Mouse (Mus musculus): ENCODE measurements around the gene Grik3. TPM values are rescaled to one million over a fixed set of nuclear protein-coding genes. Genes with fewer than 3 reads are reported as not detected.

Gene Grik3
- polyA plus RNA-seq, 1 experiment: 0.21 TPM

DNA sequence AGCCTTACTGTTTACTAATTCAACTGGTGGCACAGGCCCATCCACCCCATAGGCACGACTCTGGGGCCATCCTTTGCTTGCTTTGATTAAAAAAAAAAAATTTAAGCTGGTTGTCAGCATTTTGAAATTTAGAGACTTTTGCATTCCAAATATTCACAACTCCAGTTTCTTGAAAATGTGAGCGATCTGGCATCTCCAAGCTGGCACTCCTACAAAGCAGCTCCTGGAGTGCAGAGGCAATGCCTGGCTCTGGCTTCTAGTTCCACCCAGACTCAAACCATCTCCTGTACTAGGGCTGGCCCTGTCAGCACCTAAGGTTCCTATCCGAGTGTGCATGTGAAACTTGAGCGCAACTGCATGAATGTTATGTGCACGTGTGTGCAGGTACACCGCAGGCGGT, 208.6 kb downstream of the Grik3 start:
- no peaks in the 10 kb centered on the region for H3K4me1 ChIP-seq (ENCODE audit: control insufficient read depth, insufficient read depth, low read length)
- no peak for TF ChIP-seq CTCF (IDR thresholded peaks at IDR 0.05; ENCODE audit: borderline replicate concordance, insufficient read depth, low read length)
- no peak for TF ChIP-seq POLR2A (IDR thresholded peaks at IDR 0.05; ENCODE audit: low read depth, low read length)

DNA sequence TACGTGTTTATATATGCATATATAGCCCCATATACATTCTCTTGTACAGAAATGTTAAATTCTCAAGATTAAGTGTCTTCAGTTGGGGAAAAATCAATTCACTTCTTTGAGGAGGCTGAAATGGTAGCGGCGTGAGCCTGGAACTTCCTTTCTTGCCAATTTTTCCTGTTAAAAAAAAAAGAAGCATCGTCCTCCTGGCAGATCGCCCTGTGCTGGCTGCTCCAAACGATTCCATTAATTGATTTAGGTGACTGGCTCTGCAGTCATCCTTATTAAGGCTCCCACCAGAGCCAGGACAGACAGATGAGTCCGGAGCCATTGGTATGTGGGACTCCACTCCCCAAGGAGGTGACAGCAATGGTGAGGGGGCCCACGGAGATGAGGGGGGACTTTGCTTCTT, 209.8 kb downstream of the Grik3 start:
- Histone ChIP-seq H3K27ac (ENCODE audit: insufficient read depth, low read length) (no peak overlapping the region), H3K4me3 (ENCODE audit: insufficient read depth, low read length) (no peak overlapping the region), H3K4me1 (ENCODE audit: control insufficient read depth, insufficient read depth, low read length) (no peaks in the 10 kb centered on the region)
- TF ChIP-seq CTCF (IDR thresholded peaks at IDR 0.05; ENCODE audit: borderline replicate concordance, insufficient read depth, low read length) (no peak), POLR2A (IDR thresholded peaks at IDR 0.05; ENCODE audit: low read depth, low read length) (no peak)

More for the DNA sequence above, 208.6 kb downstream of the Grik3 start:
- H3K27ac ChIP-seq (ENCODE audit: insufficient read depth, low read length): no peak overlapping the region
- H3K4me3 ChIP-seq (ENCODE audit: insufficient read depth, low read length): no peak overlapping the region

DNA sequence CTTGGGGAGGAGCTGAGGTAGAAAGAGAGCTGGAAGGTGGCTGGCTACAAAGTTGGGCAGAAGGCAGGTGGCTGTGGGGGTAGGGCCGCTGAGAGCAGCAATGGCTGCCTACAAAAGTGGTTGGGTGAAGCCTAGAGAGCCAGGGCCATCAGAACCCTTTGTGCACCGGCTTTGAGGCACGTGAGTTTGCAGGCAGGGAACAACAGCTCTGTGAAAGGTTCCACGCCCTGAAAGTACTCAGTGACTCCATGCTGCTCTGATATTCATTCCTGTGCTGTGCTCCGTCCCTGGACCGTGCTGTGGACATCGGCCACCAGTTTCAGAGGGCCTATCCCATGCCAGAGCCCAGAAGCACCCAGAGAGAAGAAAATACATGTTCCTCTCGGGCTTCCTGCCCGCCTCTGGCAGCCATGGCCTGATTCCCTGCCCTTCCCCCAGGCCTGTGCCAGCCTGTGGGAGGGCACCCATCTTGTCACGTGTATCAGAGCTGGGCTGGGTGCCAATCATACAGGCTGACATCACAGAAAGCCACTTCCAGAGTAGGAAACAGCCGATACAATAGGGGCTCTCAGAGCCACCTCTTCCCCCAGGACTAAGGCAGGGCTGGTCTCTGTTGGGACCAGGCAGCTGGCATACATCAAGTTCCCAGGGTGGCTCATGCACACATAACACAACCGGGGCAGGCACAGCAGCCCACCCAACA, 212.3 kb downstream of the Grik3 start:
- Histone ChIP-seq H3K4me1 (ENCODE audit: control insufficient read depth, insufficient read depth, low read length) (no peaks in the 10 kb centered on the region), H3K27ac (ENCODE audit: insufficient read depth, low read length) (no peak overlapping the region), H3K4me3 (ENCODE audit: insufficient read depth, low read length) (no peak overlapping the region)
- TF ChIP-seq POLR2A (IDR thresholded peaks at IDR 0.05; ENCODE audit: low read depth, low read length): no peak

DNA sequence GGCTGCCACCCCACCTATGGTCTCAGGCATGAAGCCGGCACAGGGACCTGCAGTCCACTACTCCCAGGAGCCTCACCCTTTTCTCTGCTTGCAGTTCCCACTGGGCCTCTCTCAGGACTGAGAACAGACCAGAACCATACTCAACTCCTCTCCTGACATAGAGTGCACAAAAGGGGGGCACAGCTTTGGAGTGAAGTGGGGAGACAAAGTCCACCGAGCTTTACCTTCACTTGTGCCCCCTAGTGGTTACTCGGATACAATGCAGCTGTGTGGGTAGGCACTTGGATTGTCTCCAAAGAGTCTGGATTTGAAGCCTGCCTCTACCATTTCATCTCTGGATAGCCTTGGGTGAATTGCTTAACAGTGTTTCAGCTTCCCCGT, 212.8 kb downstream of the Grik3 start:
- Histone ChIP-seq H3K27ac (ENCODE audit: insufficient read depth, low read length) (no peak overlapping the region), H3K4me3 (ENCODE audit: insufficient read depth, low read length) (no peak overlapping the region), H3K4me1 (ENCODE audit: control insufficient read depth, insufficient read depth, low read length) (no peaks in the 10 kb centered on the region)
- TF ChIP-seq POLR2A (IDR thresholded peaks at IDR 0.05; ENCODE audit: low read depth, low read length) (no peak), CTCF (IDR thresholded peaks at IDR 0.05; ENCODE audit: borderline replicate concordance, insufficient read depth, low read length) (no peak)

DNA sequence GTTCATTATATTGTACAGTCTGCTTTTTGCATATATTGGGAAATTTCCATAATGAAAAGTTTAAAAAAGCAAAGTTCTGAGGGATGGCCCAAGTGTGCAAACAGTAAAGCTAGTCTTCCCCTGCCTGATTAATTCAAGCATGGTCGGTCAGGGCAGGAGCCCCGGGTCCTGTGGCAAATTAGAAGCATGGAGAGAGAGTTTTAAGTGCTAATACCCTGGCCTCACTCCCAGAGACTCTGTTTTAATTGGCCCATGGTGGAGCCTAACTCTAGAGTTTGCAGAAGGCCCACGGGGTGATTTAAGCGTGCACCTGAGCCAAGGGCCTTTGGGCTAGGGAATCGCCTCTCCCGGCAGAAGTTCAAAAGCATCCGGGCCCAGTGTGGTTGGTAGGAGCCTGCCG, 215.2 kb downstream of the Grik3 start:
- Histone ChIP-seq H3K4me3 (ENCODE audit: insufficient read depth, low read length) (no peak overlapping the region), H3K4me1 (ENCODE audit: control insufficient read depth, insufficient read depth, low read length) (no peaks in the 10 kb centered on the region), H3K27ac (ENCODE audit: insufficient read depth, low read length) (no peak overlapping the region)
- TF ChIP-seq CTCF (IDR thresholded peaks at IDR 0.05; ENCODE audit: borderline replicate concordance, insufficient read depth, low read length) (no peak), POLR2A (IDR thresholded peaks at IDR 0.05; ENCODE audit: low read depth, low read length) (no peak)

DNA sequence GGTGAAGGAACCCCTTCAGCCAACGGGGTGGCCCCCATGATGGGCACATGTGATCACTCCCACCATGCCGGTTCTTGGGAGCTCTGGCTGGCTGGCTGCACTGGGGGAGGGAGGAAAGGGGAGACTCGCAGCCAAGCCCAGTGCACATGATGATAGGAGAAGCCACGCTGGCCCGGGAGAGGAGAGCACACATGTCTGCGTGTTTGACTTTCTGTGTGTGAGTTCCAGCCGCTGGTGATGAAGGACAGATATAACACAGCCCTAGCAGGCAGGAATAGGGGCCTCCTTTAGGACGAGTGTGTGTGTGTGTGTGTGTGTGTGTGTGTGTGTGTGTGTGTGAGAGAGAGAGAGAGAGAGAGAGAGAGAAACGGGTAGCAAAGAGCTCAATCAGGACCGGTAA, 219.2 kb downstream of the Grik3 start:
- H3K4me1 ChIP-seq (ENCODE audit: control insufficient read depth, insufficient read depth, low read length): no peaks in the 10 kb centered on the region
- H3K4me3 ChIP-seq (ENCODE audit: insufficient read depth, low read length): no peak overlapping the region
- H3K27ac ChIP-seq (ENCODE audit: insufficient read depth, low read length): no peak overlapping the region
- TF ChIP-seq POLR2A (IDR thresholded peaks at IDR 0.05; ENCODE audit: low read depth, low read length): no peak
- TF ChIP-seq CTCF (IDR thresholded peaks at IDR 0.05; ENCODE audit: borderline replicate concordance, insufficient read depth, low read length): no peak

DNA sequence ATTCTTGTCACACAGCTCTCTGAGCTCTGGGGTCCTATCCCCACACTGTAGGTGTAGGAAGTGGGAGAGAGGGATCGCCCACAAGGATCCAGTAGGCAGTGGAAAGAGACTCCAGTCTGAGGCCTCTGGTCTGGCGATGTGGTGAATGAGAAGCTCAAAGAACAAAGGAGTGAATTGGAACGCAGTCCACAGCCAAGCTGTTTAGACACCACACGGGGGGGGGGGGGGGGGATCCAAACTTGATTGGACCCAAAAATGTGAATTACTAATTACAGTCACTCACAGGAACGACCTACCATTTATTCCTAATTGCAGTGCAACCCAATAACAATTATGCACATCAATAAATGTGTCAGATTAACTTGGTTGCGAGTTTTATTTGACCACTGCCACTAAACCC, 227.4 kb downstream of the Grik3 start:
- no peaks in the 10 kb centered on the region for H3K4me1 ChIP-seq (ENCODE audit: control insufficient read depth, insufficient read depth, low read length)

DNA sequence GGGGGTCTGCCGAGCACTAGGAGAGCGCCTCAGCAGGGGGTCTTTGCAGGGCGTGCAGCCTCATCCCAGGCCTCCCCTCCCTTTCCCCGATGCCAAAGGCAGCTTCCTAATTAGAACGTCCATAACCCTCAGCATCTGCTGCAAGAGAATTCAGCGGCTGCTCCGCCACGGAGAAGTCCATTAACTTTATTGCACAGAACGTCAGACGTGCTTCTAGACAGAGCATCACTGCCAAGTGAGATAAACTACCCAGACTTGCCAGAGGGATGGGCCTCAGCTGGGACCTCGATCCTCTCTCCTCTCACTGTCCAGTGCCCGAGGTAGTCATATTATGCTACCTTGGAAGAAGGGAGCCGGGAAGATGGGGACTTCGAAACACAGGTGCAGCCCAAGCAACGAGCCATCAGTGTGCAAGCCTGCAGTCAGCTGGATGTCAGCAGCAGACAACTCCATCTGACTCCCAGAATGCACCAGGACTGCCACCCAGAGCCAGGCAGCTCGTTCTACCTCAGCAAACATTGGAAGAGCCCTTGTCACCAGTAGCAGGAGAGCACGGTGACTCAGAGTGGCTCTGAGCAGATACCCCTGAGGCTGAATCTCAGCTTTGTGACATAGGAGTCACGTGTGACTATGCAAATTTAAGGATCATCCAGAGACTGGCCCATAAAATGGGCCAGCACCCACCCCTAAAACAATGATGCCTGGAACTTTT, 228.1 kb downstream of the Grik3 start:
- no peaks in the 10 kb centered on the region for H3K4me1 ChIP-seq (ENCODE audit: control insufficient read depth, insufficient read depth, low read length)
- H3K27ac ChIP-seq (ENCODE audit: insufficient read depth, low read length): no peak overlapping the region
- TF ChIP-seq POLR2A (IDR thresholded peaks at IDR 0.05; ENCODE audit: low read depth, low read length): no peak
- no peak for TF ChIP-seq CTCF (IDR thresholded peaks at IDR 0.05; ENCODE audit: borderline replicate concordance, insufficient read depth, low read length)
- H3K4me3 ChIP-seq (ENCODE audit: insufficient read depth, low read length): no peak overlapping the region

More for the DNA sequence above, 227.4 kb downstream of the Grik3 start:
- no peak overlapping the region for H3K27ac ChIP-seq (ENCODE audit: insufficient read depth, low read length)
- no peak overlapping the region for H3K4me3 ChIP-seq (ENCODE audit: insufficient read depth, low read length)
- no peak for TF ChIP-seq CTCF (IDR thresholded peaks at IDR 0.05; ENCODE audit: borderline replicate concordance, insufficient read depth, low read length)
- no peak for TF ChIP-seq POLR2A (IDR thresholded peaks at IDR 0.05; ENCODE audit: low read depth, low read length)

DNA sequence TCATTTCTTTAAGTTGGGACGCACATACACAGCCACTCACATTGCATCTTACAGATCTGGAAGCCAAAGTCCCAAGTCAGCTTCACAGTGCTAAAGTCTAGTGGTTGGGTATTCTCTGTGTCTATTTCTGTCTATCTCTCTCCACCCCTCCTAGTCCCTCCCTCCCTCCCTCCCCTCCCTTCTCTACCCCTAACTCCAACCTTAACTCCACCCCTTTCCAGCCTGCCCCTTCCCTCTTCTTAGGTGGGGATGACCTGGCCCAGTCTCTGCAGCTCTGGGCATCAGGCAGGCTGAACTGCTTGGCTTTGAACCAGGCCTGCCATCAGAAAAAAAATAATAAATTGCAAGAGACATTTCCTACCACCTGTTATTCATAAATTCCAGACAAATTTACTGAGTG, 235.7 kb downstream of the Grik3 start:
- Histone ChIP-seq H3K4me3 (ENCODE audit: insufficient read depth, low read length) (no peak overlapping the region), H3K27ac (ENCODE audit: insufficient read depth, low read length) (no peak overlapping the region), H3K4me1 (ENCODE audit: control insufficient read depth, insufficient read depth, low read length) (no peaks in the 10 kb centered on the region)
- TF ChIP-seq CTCF (IDR thresholded peaks at IDR 0.05; ENCODE audit: borderline replicate concordance, insufficient read depth, low read length) (no peak), POLR2A (IDR thresholded peaks at IDR 0.05; ENCODE audit: low read depth, low read length) (no peak)

DNA sequence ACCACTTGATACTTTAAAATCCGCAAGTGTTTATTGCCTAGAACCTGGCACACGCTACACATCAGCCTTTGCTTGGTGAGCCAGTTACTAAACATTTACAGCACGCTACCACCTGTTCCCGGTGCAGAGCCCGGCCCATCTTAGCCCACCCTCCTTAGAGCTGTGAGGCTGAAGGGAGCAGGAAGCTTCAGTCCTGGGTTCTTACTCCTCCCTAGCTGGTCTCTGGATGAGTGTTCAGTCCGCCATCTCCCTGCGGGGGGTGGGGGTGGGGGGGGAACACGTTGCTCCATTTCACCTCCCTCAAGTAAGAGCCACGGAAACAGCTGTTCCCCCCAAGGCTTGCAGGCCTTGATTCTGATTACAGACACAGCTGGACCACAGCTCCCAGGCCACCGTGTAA, 236.5 kb downstream of the Grik3 start:
- Histone ChIP-seq H3K27ac (ENCODE audit: insufficient read depth, low read length) (no peak overlapping the region), H3K4me1 (ENCODE audit: control insufficient read depth, insufficient read depth, low read length) (no peaks in the 10 kb centered on the region), H3K4me3 (ENCODE audit: insufficient read depth, low read length) (no peak overlapping the region)
- TF ChIP-seq CTCF (IDR thresholded peaks at IDR 0.05; ENCODE audit: borderline replicate concordance, insufficient read depth, low read length) (no peak), POLR2A (IDR thresholded peaks at IDR 0.05; ENCODE audit: low read depth, low read length) (no peak)

Data from embryonic fibroblast, embryonic 13.5 days (primary cell).